Mouse (Mus musculus) cortical plate, adult 2 months (tissue): Measurements from ENCODE around the gene Pafah1b3. TPM values are rescaled to one million over a fixed set of nuclear protein-coding genes. Genes with fewer than 3 reads are reported as not detected.
A peak's percentile ranks its signal among the peaks of the same experiment; 100 is the strongest.
"Not testable (repeated sequence)": the region's sequence is repeated elsewhere in the genome, so short reads cannot be mapped to it uniquely, and the experiment has no call there.

Source experiments
- H3K27ac ChIP-seq: fragments of 200-500 bp; 2 replicates; pipeline ENCODE4 v1.5.1; 2012; ENCODE audit warnings: low read length, control low read depth, inconsistent platforms; ENCODE audit not compliant: insufficient read depth
- H3K4me1 ChIP-seq: fragments of 200-500 bp; 2 replicates; pipeline ENCODE4 v1.6.1; 2011; ENCODE audit warnings: low read length; ENCODE audit not compliant: control insufficient read depth, insufficient read depth
- H3K4me3 ChIP-seq: fragments of 200-500 bp; 2 replicates; pipeline ENCODE4 v1.5.1; 2011; ENCODE audit warnings: mild to moderate bottlenecking, low read length, control low read depth; ENCODE audit not compliant: insufficient read depth
- CTCF ChIP-seq: fragments of 200-500 bp; IDR thresholded peaks from 2 replicates; pipeline ENCODE4 v1.5.1; 2011; ENCODE audit warnings: mild to moderate bottlenecking, control low read depth, low read length; ENCODE audit not compliant: insufficient read depth; ENCODE audit errors: extremely low read depth
- POLR2A ChIP-seq: fragments of 200-500 bp; IDR thresholded peaks from 2 replicates; pipeline ENCODE4 v1.6.1; 2011; ENCODE audit warnings: mild to moderate bottlenecking, low read length, control low read depth; ENCODE audit not compliant: insufficient read depth; ENCODE audit errors: extremely low read depth
- polyA plus RNA-seq: library from polyadenylated mRNA; depleted of rRNA; stranded (reverse); fragments of >200 nt; gene quantifications from 2 replicates; pipeline ENCODE4 v1.2.3, GENCODE M21; 2012; rRNA removed

Pafah1b3 gene
- polyA plus RNA-seq = 20.5 and 24.5 TPM in 2 replicates

DNA sequence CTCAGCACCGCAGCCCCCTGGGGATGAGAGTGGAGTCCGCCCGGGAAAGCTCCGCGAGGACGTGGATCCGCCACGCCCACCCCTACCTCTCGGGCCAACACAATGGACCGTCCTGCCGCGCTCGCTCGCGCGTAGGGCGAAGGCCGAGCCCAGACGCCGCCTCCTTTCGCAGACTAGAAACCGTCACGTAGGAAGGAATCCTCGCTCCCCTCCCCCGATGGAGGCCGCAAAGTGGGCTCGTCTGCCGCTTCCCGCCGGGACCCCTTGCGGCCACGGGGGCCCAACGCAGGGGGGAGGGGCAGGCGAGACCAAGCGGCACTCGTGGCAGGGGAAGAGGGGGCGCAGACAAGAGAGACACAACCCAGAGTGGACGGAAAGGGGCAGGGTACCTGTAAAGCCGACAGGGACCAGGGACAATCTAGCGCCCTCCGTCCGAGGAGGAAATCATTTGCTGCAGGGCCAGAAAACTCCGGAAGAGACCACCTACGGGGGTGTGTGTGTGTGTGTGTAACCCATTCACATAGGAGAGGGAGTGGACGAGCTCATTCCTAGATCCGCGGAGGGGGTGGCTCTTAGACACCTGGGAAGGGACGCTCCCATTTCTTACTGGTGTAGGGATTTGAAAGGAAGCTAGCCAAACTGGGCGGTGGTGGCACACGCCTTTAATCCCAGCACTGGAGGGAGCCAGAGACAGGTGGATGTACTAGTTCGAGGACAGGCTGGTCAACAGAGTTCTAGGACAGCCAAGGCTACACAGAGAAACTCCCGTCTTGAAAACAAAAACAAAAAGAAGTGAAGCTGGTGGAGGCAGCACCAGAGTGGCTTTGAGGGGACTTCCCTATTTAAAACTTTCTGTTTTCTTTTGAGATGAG is at the start of gene Pafah1b3:
Gene Pafah1b3, minus strand, starts transcription at position 533 of the 872 bp plus-strand sequence.
- H3K27ac ChIP-seq = no peak within 1 kb of the TSS
- TF ChIP-seq POLR2A (no peak), CTCF (peak; percentile 18; the same call in 1 of the 2 replicates)
- H3K4me3 ChIP-seq = peak within 1 kb of the TSS; percentile 62
- H3K4me1 ChIP-seq = 0 out of 2 replicates have a peak, but pooled peaks cover 1% of the 10 kb centered on the region

DNA sequence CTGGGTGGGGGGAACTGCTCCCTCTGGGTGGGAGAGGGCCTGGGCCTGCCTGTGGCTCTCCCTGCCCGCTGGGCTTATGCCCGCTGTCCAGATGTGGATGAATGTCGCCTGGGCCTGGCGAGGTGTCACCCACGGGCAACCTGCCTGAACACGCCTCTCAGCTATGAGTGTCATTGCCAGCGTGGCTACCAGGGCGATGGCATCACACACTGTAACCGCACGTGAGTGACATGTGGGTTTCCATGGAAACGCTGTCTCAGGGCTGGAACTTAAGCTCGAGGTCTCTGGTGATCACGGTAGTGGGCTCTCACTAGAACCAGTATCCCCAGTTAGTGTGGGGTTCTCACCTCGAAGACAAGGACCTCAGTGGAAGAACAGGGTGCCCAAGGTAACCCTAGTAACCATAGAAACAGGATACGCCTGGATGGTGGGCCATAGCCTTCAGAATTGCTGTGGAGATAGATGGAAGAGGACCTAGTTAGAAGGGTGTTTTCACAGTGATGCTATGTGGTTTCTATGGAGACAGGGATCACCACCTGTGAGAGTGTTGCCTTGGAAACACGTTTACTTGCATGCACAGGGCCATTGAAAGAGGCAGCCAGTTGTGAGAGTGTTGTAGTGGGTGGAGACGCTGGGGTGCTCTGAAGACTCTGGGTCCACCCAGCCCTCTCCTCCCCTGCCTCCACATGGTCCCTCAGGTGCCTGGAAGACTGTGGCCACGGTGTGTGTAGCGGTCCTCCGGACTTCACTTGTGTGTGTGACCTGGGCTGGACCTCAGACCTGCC is 43.4 kb upstream of the Pafah1b3 start:
- no peak overlapping the region for H3K27ac ChIP-seq
- TF ChIP-seq POLR2A (no peak), CTCF (no peak)
- peaks cover 7% of the 10 kb centered on the region for H3K4me1 ChIP-seq
- H3K4me3 ChIP-seq = no peak overlapping the region

DNA sequence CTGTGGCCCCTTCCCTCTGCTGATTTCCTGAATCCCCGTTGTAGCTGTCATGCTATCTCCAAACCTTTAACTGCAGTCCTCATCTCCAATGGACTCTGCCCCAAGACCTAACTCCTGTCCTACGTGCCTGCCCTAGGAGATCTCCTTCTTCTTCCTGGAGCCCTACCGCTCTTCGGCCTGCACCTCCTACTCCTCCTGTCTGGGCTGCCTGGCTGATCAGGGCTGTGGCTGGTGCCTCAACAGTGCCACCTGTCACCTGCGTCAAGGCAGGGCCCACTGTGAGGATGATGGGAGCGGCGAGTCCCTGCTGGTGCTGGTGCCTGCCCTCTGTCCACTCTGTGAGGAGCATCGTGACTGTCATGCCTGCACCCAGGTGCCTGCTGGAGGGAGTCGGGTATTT is 41.5 kb upstream of the Pafah1b3 start:
- Histone ChIP-seq H3K27ac (no peak overlapping the region), H3K4me3 (no peak overlapping the region), H3K4me1 (peaks cover 7% of the 10 kb centered on the region)
- TF ChIP-seq POLR2A (no peak), CTCF (no peak)

DNA sequence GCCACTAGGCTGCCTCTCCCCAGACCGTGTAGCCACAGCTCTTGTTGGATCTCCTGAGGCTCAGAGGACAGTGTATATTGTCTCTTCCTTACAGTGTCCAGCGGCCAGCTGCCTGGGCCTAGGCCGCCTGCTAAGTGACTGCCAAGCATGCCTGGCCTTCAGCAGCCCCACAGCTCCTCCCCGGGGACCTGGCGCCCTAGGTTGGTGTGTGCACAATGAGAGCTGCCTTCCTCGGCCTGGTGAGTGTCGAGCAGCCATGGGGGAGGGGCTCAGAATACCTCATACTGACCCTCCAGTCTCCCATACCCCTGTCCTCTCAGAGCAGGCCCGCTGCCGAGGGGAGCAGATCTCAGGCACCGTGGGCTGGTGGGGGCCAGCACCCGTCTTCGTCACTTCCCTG is 36.7 kb upstream of the Pafah1b3 start:
- Histone ChIP-seq H3K4me1 (no peaks in the 10 kb centered on the region), H3K4me3 (no peak overlapping the region), H3K27ac (no peak overlapping the region)
- TF ChIP-seq POLR2A = no peak
- no peak for TF ChIP-seq CTCF

DNA sequence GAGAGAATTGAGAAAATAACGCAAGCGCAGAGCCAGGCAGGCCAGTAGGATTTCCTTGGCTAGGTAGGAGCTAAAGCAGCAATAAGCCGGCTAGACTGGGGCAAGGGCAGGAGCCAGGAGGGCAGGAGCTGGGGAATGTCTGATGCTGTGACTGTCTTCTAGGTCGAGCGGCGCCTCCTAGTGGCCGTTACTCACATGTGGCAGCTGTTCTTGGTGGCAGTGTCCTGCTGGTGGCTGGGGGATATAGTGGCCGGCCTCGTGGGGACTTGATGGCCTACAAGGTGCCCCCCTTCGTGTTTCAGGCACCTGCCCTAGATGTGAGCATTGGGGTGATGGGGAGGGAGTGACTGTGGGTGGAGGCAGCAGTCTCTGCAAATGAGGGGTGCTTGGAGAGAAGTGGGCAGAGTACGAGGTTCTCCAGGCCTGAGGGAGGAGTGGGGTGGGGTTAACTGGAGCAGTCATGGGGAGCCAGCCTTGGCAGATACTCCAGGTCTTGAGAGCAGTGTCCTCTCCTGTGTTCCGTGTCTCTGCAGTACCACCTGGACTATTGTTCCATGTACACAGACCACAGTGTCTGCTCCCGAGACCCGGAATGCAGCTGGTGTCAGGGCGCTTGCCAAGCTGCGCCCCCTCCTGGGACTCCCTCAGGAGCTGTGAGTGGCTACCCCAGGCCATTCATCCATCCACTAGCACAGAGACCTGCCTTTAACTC is 36.0 kb upstream of the Pafah1b3 start:
- H3K4me3 ChIP-seq = no peak overlapping the region
- TF ChIP-seq CTCF (peak; percentile 71), POLR2A (no peak)
- no peaks in the 10 kb centered on the region for H3K4me1 ChIP-seq
- H3K27ac ChIP-seq = no peak overlapping the region

DNA sequence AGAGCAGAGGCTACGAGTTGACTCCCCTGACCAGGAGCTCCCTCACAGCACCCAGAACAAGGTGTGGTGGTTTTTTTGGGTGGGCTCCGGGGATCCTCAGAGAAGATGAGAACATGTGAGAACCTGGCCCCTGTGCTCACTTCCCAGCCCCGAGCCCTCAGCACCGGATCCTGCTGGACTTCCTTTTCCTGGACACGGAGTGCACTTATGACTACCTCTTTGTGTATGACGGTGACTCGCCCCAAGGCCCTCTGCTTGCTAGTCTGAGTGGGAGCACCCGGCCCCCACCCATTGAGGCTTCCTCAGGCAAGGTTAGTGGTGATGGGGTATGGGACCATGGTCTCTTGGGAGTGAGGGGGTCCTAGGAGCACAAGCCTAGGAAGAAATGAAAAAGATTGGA is 28.4 kb upstream of the Pafah1b3 start:
- Histone ChIP-seq H3K4me1 (peaks cover 2% of the 10 kb centered on the region; the same call in 1 of the 2 replicates), H3K4me3 (no peak overlapping the region), H3K27ac (no peak overlapping the region)
- TF ChIP-seq POLR2A (no peak), CTCF (no peak)

DNA sequence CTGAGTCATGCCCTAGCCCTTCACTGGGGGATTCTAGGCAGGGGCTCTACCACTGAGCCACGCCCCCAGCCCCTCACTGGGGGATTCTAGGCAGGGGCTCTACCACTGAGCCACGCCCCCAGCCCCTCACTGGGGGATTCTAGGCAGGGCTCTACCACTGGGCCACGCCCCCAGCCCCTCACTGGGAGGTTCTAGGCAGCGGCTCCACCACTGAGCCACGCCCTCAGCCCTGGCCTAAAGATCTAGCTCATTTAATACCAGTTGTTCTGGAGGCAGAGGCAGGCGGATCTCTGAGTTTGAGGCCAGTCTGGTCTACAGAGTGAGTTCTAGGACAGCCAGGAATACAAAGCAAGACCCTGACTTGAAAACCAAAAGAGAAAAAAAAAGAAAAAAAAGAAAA is 27.6 kb upstream of the Pafah1b3 start:
- not testable (repeated sequence) for H3K4me3 ChIP-seq

DNA sequence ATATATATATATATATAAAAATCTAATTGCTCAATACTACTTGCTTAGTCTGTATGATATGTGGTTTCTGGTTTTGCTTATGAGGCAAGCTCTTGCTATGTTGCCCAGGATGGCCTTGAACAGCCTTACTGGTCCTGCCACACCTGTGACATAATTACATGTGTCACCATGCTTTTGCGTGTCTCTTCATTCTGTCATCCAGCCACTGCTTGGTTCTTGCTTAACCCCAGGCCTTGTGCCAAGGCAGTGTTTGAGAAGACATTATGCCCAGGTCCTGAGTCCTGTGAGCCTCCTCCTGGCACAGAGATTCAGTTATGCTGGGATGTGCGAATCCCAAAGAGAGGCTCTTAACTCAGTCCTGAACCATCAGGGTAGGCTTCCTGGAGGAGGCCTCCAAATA is 25.4 kb upstream of the Pafah1b3 start:
- TF ChIP-seq CTCF (no peak), POLR2A (no peak)
- Histone ChIP-seq H3K27ac (no peak overlapping the region), H3K4me3 (no peak overlapping the region), H3K4me1 (peaks cover 2% of the 10 kb centered on the region; the same call in 1 of the 2 replicates)

More for the DNA sequence above, 27.6 kb upstream of the Pafah1b3 start:
- not testable (repeated sequence) for H3K27ac ChIP-seq, H3K4me1 ChIP-seq

DNA sequence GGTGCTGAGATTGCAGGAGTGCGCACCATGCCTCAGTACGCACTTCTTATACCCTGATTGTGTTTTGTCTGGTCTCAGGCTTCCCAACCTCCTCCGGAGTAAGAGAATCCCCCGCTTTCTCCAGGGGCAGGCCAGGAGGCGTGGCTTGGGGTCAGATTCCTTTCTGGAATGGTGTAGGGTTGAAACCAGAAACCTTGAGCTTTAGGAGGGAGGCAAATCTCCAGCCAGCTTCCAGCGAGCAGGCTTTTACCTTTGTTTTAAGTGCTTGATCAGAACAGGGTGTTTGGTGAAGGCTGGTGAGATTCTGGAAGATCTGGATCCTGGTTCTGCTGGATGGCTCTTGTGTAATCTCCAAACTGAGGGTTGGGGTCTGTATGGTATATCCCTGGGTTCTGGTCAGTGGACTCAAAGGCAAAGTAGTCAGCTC is 24.3 kb upstream of the Pafah1b3 start:
- no peak overlapping the region for H3K4me3 ChIP-seq
- peaks cover 2% of the 10 kb centered on the region; the same call in 1 of the 2 replicates for H3K4me1 ChIP-seq
- H3K27ac ChIP-seq = no peak overlapping the region
- no peak for TF ChIP-seq CTCF
- TF ChIP-seq POLR2A = no peak
